Mouse (Mus musculus) heart, adult 9 months (tissue): ENCODE results near the gene Zdhhc6.

Experiments used
- DNase-seq, 2 experiments: peaks; one replicate each; pipeline ENCODE4 v3.0.0; 2022; ENCODE audit warnings: low spot score in 2 of 2

Zdhhc6 gene

DNA sequence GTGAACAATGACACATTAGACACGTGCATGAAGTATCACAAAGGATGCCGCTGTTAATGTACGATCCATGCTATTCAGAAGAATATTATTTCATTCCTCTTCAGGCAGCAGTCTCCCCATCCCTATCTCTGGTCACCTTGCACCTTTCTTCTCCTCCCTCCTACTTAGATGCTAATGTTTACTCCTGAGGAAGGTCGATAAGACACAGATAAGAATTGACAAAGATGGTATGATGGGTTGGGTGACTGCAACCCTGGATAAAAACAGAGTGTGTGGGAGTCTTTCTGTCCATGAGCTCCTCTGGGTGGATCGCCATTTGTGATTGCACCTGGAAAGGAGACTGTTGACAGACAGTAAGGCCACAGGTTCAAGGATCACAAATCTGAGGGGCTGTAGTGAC is 57.3 kb downstream of the Zdhhc6 start:
- no peak for DNase-seq

DNA sequence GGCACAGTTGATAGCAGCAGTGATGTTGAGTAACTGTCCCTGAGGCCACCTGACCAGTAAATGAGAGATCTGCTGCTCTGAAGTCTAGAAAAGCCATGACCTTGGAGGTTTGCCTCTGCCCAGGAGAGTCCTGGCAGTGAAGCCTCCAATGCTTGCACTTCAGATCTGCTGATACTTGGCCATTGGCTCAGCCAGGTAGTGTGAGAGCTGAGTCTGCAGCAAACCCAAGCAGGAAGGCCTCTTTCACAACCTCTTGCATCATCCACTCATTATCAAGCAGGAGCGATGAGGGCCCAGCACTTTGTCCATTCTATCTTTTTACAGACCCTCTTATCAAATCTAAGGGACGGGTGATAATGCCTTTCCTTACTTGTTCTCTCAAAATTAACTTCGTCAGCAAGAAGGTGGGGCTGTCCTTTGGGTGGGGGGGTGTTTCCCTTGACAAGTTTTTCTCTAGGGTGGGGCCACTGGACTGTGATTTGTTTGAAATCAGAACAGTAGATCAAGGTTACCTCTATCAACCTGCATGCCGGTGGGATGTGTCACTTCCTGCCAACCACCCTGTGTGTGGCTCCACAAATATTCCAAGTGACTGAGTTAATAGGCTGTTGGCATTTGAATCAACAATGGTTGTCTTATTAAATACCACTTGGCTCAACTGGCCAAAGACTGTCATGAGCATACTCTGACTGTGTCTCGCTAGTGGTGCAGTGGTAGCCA is 58.0 kb downstream of the Zdhhc6 start:
- DNase-seq, result no peak

DNA sequence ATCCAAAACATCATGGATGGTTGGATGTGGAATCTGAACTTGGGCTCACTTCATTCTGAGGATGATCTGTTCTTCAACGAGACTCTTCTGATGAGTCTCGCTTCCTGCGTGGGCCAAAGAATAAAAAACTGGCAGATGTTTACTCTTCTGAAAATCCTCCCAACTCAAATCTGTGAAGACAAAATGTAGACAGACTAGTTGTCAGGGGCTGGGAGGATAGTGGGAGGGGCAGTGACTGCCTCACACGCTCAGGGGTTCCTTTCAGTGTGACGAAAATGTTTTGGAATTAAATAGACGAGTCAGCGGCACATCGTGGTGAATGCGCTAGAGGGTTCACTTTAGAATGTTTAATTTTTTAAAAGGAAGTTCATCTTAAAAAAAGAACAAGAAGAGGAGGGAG is 59.7 kb downstream of the Zdhhc6 start:
- no peak for DNase-seq

DNA sequence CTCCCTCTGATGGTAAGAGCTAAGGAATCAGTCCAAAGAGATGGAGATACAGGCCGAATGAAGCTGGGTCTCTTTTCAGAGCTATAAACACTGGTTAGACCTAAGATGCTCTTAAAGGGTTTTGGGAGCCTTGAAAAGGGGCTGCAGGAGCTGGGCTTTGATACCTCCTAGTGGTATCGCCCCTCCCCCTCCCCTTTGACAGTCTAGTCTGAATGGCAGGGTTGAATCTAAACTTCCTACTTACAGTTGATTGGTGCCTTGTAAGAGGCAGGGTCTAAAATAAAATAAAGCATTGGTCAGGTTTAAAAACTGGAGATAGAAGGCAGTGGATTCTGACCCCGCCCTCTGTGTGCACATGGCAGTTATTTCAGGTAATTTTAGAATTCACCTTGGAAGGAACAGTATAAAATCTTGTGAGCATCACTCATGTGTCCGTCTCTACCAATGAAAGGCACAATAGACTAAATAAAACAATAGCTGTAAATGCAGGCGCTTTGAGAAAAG is 61.3 kb downstream of the Zdhhc6 start:
- DNase-seq, result no peak

DNA sequence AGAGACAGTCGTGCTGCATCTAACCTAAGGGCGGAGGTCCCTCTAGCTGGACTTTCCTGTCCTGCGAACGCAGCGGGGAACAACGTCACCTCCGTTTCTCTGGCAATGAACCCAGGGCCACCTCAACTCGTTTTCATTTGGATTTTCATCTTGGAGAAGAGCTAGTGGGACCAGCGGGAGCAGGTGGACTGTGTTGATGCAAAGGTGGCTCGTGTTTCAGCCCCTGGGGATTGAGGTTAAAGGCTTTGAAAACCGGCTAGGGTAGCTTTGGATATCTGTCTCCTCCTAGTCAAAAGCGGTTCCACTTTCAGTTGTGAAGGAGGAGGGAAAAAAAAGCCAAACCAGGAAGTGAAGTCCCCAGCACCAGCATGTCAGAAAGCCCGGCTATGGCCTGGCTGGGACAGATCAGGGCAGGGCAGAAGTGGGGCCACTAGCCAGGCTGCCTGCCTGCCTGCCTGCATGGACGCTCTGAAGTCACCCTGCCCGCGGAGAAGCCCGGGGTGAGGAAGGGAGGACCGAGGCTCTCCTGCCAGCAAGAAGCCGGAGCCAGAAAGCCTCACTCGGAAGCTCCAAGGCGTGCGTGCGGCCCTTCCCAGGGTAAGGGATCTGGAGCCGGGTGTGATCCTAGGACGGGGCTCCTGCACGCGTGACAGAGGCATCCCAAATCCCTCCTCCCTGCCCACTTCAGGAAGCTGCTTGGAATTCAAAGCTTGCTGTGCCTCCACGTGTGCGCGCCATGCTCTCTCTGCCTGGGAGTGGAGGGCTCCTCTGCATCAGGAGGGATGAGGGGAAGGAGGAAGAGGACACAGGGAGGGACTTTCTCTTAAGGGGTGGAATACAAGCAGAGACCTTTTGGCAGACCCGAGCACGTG is 62.0 kb downstream of the Zdhhc6 start:
- DNase-seq, result peak; percentile 82 to 83

DNA sequence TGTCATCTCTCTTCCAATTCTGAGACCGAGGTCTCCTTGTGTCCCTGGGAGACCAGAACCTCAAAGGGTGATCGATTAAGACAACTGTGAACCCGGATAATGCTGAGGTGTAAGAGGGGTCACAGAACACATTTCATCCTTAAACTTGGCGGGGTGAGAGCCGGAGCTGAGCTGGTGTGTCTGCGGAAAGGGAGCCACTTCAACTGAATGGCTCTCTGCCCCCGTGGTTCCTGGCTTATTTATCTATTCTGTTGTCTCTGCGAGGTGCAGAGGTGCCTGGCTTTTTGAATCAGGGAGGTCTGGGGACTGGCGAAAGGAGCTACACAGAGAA is 62.6 kb downstream of the Zdhhc6 start:
- DNase-seq, result no peak

DNA sequence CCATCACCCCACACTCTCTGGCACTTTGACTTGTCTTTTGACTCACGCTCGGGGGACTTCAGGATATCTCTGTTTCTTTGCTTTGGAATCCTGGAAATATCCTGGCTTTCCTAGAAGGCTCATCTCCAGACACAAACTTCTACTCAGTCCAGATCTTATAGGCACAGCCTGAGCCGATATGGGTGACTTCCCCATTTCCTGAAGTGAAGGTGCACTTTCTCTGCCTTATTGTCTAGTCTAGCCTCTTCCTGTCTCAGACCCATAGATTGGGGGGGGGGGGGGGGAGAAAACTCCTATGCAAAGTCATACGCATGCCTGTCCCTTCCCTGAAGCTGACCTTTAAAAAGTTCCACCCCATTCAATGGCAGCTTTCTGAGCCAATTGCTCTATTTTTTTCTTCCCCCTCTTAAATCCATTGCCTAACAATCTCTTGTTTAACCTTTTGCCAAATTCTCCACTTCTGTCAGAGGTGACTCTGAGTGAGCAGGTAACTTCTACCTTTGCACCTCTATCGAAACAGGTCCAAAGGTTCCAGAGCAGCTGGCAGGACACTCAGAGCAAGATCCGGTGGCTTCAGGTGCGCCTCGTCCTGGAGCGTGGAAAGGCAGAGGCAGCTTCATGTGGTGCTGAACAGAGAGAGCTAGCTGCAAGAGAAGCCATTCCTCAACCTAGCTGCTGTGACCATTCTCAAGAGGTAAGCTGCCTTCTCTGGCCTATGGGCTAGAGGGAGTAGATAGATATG is 64.3 kb downstream of the Zdhhc6 start, which contains the start of gene Acsl5:
Gene Acsl5, plus strand, starts transcription at position 556 of the 742 bp plus-strand sequence.
- no peak for DNase-seq

DNA sequence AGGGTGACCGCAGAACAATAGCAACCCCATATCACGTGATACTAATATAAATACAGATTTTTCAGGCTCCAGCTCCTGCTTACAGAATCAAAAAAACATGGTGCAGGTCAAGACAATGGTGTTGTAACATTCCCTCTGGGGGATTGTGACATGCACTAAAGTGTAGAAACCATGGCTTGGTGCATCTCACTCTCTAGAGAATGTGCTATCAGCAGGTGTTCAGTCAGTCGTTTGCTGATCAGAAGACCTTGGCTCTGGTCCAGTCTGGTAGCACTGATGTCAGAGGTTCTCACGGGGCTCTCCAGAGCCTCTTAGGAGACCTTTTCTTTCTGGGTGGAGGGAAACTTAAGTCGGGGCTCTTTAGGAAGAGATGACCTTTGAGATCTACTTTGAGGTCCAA is 65.4 kb downstream of the Zdhhc6 start:
- no peak for DNase-seq

DNA sequence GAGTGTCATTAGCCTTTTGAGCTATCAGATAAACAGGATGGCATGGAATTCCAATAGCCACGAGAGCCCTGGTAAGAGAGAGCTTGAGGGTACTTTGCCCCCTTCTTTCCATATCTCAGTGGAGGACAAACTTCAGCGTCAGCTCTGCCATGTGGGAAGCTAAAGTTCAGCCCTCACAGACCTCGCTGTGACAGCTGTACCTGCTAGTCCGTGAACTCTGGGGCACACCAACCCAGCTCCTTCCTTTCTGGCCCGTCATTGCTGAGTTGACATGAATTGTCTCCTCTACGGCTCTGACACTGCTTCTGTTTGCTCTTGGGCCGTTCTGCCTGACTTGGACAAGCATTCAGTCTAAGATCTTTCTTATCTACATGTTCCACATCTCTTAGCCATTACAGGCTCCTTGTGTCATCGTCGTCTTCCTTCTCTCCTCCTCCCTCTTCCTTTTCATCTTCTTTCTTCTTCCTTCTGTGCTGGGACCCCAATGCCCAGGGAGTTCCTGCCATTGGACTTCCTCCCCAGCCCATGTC is 67.8 kb downstream of the Zdhhc6 start:
- no peak for DNase-seq

DNA sequence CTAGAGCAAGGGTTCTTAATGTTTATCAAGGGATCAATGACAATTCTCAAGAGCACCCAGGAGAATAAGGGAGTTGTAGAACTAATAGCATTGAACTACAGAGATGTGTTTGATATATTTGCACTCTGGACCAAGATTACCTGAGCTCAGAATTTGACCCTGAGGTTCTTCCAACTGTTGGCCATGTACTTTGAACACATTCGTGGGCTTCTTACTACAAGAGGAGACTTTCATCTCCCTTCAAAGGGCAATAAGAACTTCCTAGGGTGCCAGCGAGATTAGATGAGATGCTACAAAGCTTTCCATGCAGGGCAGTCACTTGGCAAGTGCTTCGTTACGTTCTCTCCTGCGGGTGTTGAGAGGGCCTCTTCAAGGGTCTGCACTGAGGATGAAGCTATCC is 68.3 kb downstream of the Zdhhc6 start:
- DNase-seq, result no peak

DNA sequence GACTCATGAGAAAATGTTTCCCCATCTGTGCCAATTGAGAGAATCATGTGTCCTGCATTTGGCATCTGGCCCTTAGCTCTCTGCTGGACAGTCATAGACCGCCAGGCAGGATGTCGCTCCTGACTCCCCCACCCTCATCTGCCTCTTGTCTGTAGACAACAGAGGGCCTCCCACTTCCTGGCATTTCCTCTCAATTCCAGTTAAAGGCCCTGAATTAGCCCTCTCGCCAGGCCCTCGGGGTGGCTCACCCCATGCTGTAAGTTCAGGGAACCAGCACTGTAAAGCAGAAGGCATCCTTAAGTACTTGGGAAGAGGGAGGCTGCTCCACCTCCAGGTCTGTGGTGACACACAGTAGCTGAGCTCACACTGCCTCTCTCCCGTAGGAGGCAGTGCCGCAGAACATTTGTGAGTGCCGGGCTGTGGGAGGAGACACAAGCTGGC is 71.0 kb downstream of the Zdhhc6 start:
- DNase-seq, result peak; percentile 86 to 91

DNA sequence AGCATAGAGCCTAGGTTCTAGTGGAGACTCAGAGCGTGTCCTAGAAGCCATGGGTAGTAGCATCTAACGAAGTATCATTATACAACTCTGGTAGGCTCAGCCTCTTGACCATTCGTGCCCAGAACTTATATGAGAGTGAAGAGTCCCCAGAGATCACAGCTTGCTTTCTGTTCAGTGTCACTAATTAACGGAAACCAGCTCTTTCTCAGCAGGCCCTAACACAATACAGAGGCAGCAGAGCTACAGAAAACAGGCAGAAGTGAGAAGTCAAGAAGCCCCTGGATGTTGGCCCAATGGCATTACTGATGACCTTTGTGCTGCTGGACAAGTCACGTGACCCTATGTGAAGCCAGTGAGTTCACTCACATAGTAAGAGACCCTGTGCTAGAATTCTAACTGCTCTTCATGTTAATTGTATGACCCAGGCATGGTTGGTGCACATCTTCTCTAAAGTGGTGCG is 74.6 kb downstream of the Zdhhc6 start, which contains the start of gene Gucy2g:
Gene Gucy2g, minus strand, starts transcription at position 51 of the 460 bp plus-strand sequence.
- DNase-seq, result no peak

DNA sequence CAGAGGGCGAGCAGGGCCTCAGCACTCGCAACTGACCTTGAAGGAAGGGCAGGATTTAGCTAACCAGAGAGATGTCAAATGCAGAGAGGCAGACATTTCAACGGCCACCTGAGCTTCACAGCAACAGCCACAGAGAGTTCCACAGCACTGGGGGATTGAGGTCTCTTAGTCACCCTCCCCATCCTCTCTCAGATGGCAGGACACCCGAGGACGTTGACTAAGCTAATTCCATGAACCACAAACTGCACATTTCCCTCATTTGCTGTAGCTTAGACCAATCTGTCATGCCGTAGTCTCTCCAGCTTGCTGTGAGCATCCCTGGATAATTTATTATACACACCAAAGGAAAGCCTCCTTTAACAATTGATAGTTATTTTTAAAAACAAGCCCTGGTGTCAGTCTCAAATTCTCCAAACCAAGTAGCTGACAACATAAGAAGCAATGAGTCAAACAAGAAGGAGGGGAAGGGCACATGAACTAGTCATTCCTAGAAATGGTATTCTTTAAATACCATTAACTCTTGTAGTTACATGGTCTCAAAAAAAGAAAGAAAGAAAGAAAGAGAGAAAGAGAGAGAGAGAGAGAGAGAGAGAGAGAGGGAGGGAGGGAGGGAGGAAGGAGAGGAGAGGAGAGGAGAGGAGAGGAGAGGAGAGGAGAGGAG is 75.9 kb downstream of the Zdhhc6 start:
- DNase-seq, result no peak

DNA sequence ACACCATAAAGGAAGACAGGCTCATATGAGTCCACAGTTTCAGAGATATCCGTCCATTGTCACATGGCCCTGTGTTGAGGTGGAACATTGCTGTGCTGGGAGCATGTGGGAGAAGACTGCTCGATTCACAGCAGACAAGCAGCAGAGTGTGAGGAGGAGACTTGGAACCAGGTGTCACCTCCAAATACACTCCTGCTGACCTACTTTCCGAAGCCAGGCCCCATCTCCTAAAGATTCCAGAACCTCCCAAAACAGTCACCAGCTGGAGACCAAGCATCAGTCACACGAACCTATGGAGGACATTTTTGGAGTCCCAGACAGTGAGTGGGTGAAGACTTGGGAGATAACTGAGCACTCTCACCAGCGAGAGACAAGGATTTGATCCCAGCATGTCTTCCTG is 79.3 kb downstream of the Zdhhc6 start:
- DNase-seq, result no peak

DNA sequence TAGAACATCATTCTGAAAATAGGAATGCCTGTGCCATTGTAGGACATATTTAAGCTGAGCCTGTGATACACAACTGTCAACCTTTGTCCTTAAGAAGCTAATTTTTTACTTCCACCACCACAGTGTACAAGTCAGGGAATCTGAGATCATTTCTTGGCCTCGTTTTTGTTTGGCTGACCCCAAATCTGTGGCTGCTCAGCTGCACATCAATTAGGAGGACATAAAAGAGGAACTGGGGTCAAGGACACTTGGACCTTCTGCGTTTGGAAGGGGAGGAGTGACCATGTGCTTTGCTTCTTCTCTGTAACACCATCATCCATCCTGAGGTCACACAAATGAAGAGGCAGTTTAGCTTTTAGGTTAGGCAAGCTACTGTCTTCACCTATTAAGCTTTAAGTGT is 79.8 kb downstream of the Zdhhc6 start:
- DNase-seq, result no peak

DNA sequence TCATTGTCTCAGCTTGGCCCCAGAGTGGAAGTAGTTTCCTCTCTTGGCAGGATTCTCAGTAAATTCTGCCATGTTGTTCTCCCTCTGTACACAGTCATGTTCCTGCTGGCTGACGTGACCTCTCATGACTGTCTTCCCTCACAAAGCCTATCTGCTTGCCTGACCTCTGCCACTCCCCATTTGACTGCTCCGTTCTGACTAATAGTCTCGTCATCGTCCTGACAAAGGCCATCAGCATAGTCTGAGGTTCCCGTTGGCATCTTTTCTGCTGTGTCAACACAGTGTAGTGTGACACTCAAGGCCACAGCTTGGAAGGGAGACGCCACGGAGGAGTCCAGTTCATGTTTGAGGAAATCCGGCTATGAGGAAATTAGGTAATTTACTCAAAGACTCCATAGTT is 83.7 kb downstream of the Zdhhc6 start:
- DNase-seq, result peak; percentile 44 to 56

DNA sequence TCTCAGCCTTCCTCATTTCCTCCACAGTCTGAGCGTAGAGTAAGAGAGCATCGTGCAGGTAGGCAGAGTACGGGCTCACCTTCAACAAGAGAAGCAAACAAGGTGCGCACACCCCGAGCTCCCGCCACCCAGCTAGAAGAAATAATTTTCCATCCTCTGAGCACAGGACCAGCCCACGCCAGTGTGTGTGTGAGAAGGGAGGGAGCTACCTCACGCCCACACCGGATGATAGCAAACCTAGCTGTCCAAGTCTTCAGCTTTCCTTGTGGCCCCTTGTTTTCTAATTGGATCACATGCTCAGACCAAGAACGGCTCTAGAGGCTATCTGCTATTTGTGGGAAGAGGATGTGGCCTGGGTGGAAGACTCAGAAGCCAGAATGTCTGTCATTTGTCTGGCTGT is 84.8 kb downstream of the Zdhhc6 start:
- DNase-seq, result no peak

DNA sequence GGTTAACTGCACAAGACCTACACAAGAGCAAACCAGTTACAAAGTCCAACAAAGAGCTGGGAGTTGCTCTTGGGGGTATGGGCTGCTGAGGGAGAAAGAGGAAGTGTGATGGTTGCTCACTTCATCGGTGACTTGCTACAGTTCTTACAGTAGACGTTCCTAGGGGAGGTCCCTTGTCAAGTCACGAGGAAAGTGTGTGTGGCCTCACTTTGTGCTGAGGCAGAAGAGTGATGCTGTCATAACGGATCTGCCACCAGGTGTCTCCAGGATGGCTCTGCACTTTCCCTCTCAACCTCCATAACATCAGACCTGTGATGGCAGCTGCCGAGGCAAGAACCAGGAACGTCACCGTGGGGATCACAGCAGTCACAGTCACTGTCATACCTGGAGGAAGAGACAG is 88.7 kb downstream of the Zdhhc6 start:
- no peak for DNase-seq

DNA sequence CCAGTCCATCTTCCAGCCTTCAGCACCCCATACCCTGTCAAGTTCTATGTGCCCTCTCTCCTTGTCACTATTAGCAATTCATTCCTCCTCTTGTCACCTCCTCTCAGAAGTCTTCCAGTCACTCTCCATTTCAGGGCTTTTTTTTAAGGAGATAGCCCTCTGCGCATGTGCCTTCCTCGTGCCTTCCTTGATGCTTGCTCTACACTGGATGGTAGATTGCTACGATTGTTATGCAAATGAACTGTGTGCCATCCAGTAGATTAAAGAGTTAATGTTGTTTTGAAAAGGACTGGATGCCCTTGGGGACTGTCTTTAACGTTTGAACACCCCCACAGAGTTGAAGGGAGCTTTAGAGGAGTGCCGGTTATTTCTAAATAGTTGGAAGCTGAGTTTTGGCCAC is 89.2 kb downstream of the Zdhhc6 start:
- no peak for DNase-seq

DNA sequence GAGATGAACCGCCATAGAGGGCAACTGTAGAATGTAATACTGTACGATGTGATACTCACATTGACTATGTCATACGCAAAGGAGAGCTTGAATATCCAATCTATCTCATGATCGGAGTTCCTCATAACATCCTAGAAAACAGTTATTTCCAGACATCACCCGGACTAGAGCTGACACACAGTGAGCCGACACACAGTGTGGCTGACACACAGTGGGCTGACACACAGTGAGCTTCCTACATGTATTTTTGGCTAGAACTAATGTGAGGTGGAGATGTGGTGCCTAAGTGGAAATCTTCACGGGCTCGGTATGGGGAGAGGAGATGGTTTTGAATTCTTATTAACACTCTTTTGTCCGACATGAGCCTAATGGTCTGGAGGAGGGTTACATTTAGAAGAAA is 93.6 kb downstream of the Zdhhc6 start:
- no peak for DNase-seq
